In genomic region chr14:103012563-103013150, GRCm38 (mm10) we compare ENCODE assay signal across 8 mouse cellular contexts. TPM values are rescaled to one million over a fixed set of nuclear protein-coding genes. Genes with fewer than 3 reads are reported as not detected.
DNase-seq lines count a peak whose midpoint lies in the region; TF ChIP-seq lines count a peak whose summit lies in the region.

No protein-coding gene starts in this region.

- peak; percentile 93 for TF ChIP-seq CTCF in cortical plate, adult 2 months (IDR thresholded peaks at IDR 0.05; ENCODE audit: extremely low read depth, insufficient read depth, low read length)

- no peak overlapping the region for H3K4me3 ChIP-seq in cortical plate, adult 2 months (ENCODE audit: insufficient read depth, low read length)

- intact Hi-C loops in heart, postnatal 25 days (cut with DNase I), result loop anchor here (1.0 to 5.0 kb wide), 2 partner anchors 39 to 525 kb away; no protein-coding TSS in a partner anchor
- intact Hi-C loops in gastrocnemius, postnatal 36 days (cut with DNase I), result loop anchor here (2.0 kb wide), 1 partner anchor 36 kb away; no protein-coding TSS in a partner anchor
- intact Hi-C loops in left cerebral cortex, postnatal 4 days (cut with DNase I), result loop anchor here (10.0 kb wide), 1 partner anchor 72 kb away; no protein-coding TSS in a partner anchor

- H3K4me1 ChIP-seq in cortical plate, adult 2 months (ENCODE audit: control insufficient read depth, insufficient read depth, low read length), result no peaks in the 10 kb centered on the region

- peak; percentile 66 to 77 for DNase-seq in heart, adult 18-20 months
- DNase-seq in heart, postnatal 25 days (ENCODE audit: low spot score), result no peak
- DNase-seq in gastrocnemius, postnatal 36 days, result peak; percentile 22 to 34
- peak; percentile 34 for DNase-seq in kidney, adult 11 months
- peak; percentile 58 for DNase-seq in left cerebral cortex, postnatal 4 days
- peak; percentile 81 for DNase-seq in mesoderm, embryonic 11.5 days (ENCODE audit: low read depth, low spot score)
- peak; percentile 53 for DNase-seq in right cerebral cortex, postnatal 25 days

- no peak overlapping the region for H3K27ac ChIP-seq in cortical plate, adult 2 months (ENCODE audit: insufficient read depth, low read length)

- no peak for TF ChIP-seq POLR2A in cortical plate, adult 2 months (IDR thresholded peaks at IDR 0.05; ENCODE audit: extremely low read depth, insufficient read depth, low read length)

RNA-seq across cellular contexts. Expression of gene Kctd12, which starts 30.2 kb away (rescaled TPM):
- 10 to 100 TPM; 21.3 to 25.3 TPM for total RNA-seq in heart, adult 18-20 months (2021)
- 10 to 100 TPM; 20.3 to 23.7 TPM for total RNA-seq in heart, postnatal 25 days (2021)
- 20.9 and 22.8 TPM in 2 replicates for polyA plus RNA-seq in cortical plate, adult 2 months (2012; rRNA removed)
- total RNA-seq in gastrocnemius, postnatal 36 days (2021), result 1 to 10 TPM; 7.1 to 7.3 TPM
- 10 to 100 TPM; 82.4 to 86.7 TPM for total RNA-seq in left cerebral cortex, postnatal 4 days (2021)

RNA-seq across cellular contexts. Expression of gene Acod1, which starts 34.1 kb away (rescaled TPM):
- total RNA-seq in heart, adult 18-20 months (2021), result not detected
- total RNA-seq in heart, postnatal 25 days (2021), result not detected
- polyA plus RNA-seq in cortical plate, adult 2 months (2012; rRNA removed), result 0.04 and 0.06 TPM in 2 replicates
- not detected for total RNA-seq in gastrocnemius, postnatal 36 days (2021)
- total RNA-seq in left cerebral cortex, postnatal 4 days (2021), result not detected

RNA-seq across cellular contexts. Expression of gene Cln5, which starts 57.4 kb away (rescaled TPM):
- total RNA-seq in heart, adult 18-20 months (2021), result 10 to 100 TPM; 20.0 to 21.3 TPM
- total RNA-seq in heart, postnatal 25 days (2021), result 10 to 100 TPM; 17.1 to 18.7 TPM
- 12.2 and 13.2 TPM in 2 replicates for polyA plus RNA-seq in cortical plate, adult 2 months (2012; rRNA removed)
- total RNA-seq in gastrocnemius, postnatal 36 days (2021), result 1 to 10 TPM; 8.7 to 8.9 TPM
- 1 to 10 TPM; 5.0 to 5.7 TPM for total RNA-seq in left cerebral cortex, postnatal 4 days (2021)
